Mouse (Mus musculus) R1 (cell line): ENCODE measurements around the gene Ambp.

Experiments
- DNase-seq: peaks from one replicate; pipeline ENCODE4 v3.0.0-alpha.2; 2018; ENCODE audit warnings: low read depth, low spot score

Gene Ambp

GRCm38 (mm10) chr4:63154699-63155098 is at the start of gene Ambp:
Ambp (minus strand) TSS chr4:63154799.
- DNase-seq, result no peak

DNA sequence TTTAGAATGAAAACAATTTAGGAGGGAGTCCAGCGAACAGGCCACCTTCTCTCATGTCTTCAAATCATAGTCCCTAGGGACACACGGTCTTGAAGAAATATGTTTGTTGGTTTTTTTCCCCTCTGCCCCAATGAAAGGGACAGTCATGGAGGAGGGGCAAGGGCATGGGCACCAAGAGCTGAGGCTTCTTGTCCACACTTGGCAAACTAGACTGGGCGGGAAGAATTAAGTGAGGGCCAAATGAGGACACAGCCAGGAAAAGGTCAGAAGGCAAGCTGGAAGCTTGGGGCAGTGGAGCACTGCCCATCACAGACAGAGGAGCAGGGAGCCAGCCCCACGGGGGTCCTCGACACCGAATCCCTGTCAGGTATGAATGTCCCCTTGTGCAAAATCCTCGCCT is 49.3 kb upstream of the Ambp start:
- no peak for DNase-seq

- DNase-seq, result no peak
Observed at GRCm38 (mm10) chr4:63199366-63199765, 44.8 kb upstream of the Ambp start.

DNA sequence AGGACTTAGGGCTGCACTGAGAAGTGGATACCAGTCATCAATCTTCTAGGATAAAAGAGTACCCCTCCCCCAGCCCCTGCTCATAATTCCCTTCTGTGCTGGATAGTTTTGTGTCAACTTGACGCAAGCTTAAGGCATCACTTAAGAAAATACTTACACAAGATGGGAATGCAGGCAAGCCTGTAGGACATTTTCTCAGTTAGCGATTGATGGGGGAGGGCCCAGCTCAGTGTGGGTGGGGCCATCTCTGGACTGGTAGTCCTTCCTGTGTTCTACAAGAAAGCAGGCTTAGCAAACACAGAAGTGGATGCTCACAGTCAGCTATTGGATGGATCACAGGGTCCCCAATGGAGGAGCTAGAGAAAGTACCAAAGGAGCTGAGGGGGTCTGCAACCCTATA is 39.8 kb upstream of the Ambp start:
- no peak for DNase-seq

DNA sequence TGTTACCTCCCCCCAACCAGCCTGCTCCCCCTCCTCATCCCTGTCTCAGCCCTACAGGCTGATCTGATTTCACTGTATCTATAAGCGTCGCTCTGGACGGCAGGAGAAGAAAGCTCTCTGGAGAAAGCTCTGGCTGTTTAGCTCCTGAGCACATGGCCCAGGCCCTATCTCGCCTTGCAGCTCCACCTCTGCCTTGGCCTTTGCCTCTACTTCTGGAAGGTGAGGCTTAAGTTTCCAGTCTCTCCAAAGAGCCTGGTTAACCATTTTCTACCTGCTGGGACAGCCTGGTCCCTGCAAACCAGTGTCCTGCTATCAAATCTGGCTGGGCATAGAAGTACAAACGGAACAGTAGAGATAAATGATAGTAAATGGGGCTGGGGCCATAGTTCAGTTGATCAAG is 37.0 kb upstream of the Ambp start:
- no peak for DNase-seq

- no peak for DNase-seq
Observed at GRCm38 (mm10) chr4:63186281-63186870, 31.8 kb upstream of the Ambp start.

DNA sequence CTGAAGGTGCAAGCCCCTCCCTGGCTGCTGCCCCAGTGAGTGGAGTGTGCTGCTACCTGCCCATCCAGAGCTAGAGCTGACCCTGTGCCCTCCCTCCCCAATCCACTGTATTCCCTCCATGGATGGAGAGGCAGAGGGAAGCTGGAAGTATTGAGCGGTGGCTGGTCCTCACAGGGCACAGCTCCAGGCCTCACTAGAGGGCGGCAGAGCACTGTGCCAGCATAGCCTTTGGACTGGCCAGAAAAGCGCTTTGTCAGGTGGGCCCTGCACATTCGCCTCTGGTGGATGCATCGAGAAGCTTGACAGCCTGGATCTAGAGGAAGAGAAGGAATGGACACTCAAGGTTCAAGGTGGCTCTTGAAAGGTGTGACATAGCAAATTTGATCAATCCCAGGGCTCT is 27.0 kb upstream of the Ambp start:
- DNase-seq, result peak; percentile 6

- no peak for DNase-seq
Observed at GRCm38 (mm10) chr4:63171969-63172685, 17.5 kb upstream of the Ambp start, which contains the start of gene Kif12. Kif12 (minus strand) TSS chr4:63172131.

GRCm38 (mm10) chr4:63171122-63171521 is 16.5 kb upstream of the Ambp start:
- peak; percentile 20 for DNase-seq

GRCm38 (mm10) chr4:63170061-63170460 is 15.5 kb upstream of the Ambp start:
- DNase-seq, result no peak

- DNase-seq, result no peak
Observed at GRCm38 (mm10) chr4:63166323-63166722, 11.7 kb upstream of the Ambp start.

- no peak for DNase-seq
Observed at GRCm38 (mm10) chr4:63165636-63166035, 11.0 kb upstream of the Ambp start.

- peak; percentile 74 for DNase-seq
Observed at GRCm38 (mm10) chr4:63158961-63159592, 4.5 kb upstream of the Ambp start.

- DNase-seq, result no peak
Observed at GRCm38 (mm10) chr4:63158192-63158591, 3.6 kb upstream of the Ambp start.

DNA sequence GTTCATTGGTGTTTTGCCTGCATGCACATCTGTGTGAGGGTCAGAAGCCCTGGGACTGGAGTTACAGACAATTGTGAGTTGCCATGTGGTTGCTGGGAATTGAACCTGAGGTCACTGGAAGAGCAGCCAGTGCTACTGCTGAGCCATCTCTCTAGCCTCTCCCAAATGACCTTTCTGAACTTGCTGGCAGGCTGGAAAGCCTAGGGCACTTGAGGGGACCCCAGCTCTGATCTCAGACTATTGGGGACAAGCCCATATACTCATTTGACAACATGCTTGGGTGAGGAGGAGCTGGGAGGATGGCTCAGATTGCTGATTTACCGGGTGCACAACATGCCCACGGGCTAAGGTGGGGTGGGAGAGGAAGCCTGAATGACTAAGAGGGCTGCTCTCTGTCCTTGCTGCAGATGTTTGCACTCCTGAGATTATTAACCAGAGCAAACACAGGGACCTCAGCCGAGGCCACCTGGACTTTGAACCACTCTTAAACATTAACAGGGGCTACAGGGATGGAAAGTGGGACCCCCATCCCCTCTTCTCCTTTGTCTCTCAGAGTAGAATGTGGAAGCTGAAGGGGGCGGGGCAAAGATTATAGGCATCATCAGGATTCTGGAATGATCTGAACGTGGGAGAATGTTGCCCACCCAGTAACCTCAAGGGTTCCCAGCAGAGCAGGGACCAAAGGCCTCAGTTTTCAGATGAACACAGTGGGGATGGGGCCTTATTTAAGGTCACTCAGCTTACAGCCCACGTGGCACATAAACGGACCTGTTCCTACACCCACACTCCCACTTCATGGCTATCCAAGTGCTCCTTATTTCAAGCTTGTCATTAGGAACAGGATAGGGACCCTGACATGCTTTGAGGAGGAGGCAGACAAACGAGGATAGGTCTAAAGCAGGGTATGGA is 2.4 kb upstream of the Ambp start:
- DNase-seq, result no peak

GRCm38 (mm10) chr4:63155596-63155995 is 997 bp upstream of the Ambp start:
- DNase-seq, result no peak

DNA sequence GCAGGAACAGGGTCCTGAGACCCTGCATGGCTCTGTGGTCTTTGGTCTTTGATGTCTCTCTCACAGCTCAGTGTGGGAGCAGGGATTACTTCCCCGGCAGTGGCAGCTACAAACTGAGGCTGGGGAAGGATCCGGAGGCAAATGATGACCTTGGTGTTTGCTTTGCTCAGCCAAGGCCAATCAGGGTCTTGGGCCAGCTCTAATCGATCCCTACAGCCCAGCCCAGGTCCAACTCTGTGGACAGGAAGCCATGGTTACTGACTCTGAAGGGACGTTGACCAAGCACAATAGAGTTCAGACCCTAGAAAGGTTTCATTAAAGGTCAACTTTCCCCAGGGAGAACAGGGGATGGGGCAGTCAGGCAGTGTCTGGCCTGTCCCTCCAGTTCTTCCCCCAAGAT is 571 bp downstream of the Ambp start:
- DNase-seq, result no peak

DNA sequence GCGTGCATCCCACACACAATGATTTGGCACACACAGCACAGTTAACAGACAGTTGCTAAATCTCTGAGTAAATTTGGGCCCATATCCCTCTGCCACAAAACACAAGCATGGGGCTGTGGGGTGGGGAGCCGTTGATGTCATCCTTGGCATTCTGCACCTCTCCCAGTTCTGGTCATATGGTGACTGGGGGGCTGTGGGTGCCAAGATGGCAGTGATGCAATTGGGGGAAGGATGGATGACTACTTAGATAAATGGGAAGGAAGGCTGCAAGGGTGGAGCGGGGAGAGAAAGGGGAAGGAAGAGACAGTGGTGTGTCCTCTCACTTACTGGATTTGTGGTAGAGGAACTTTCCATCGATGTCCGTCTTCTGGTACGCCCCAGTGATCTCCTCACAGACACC is 3.5 kb downstream of the Ambp start:
- no peak for DNase-seq

DNA sequence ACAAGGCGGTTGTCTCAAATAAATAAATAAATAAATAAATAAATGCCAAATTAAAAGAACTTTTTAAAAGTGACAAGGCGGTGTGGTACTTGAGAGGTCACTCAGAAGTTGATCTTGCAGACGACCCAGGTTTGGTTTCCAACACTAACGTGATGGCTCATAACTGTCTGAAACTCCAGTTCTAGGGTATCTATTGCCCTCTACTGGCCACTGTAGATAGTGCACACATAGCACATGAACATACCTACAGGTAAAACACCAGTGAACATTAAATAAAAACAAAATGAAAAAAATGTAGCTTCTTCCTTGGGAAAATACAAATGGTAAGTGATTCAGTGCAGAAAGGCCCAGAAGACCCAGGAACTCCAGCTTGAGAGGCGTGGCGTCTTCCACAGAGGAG is 7.3 kb downstream of the Ambp start:
- peak; percentile 70 for DNase-seq

DNA sequence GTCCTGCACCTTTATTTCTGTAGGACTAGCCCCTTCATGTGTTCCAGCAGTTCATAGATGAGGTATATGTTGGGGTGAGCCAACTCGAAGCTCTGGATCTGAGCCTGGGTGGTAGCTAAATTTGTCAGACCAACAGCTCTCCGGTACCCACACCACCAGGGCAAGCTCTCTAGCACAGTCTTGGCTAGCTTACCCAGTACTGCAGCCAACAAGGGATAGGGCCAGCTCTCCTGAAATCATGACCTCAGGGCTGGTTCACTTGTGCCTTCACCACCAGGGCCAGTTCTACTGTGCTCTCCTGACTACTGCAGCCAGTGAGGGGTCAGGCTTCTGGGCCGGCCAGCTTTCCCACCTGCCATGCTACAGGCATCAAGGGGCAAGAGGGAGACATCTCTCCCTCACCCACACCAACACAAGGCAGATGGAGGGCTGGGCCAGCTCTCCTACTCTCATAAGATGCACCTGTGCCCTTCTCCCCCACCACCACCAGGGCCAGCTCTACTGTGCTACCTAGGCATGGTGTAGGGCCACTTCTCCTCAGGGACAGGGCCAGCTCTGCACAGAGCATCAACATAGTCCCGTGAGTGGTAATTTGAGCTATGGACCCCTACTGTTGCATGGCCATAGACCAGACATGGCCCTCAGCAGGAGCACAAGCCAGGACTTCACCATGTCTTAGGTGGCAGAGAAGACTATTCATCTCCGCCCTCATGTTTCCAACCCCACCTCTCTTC is 24.5 kb downstream of the Ambp start:
- DNase-seq, result no peak

DNA sequence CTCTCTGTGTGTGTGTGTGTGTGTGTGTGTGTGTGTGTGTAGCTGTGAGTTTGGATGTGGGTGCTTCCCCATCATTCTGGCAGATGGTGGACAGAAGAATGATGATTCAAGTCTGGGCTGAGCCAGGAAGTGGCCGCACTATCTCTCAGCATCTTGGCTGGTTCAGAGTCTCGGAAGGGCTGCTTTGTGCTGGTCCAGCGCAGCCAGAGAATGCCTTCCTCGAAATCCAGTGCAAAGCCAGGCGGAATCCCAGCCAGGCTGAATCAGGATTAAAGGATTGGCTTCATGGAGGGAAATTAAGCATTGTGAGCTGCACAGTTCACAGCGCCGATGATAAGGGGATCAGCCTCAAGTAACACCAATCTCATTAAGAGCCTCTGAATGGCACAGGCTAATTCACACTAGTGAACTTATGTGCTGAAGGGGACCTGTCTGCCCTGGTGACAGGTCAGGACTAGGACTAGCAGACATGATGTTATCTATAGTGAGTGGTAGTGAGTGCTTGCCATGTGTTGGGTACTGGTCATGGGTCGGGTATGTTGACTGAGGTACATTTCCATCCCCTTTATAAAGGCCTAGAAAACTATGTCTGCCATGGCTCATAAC is 29.6 kb downstream of the Ambp start:
- no peak for DNase-seq
